Mouse (Mus musculus) ES-CJ7 (cell line): ENCODE results near the gene Gon7.
A peak's percentile ranks its signal among the peaks of the same experiment; 100 is the strongest.

ENCODE experiments used
- DNase-seq: peaks from one replicate; pipeline ENCODE4 v3.0.0; 2011; ENCODE audit warnings: low read depth, low spot score

Gene Gon7

DNA sequence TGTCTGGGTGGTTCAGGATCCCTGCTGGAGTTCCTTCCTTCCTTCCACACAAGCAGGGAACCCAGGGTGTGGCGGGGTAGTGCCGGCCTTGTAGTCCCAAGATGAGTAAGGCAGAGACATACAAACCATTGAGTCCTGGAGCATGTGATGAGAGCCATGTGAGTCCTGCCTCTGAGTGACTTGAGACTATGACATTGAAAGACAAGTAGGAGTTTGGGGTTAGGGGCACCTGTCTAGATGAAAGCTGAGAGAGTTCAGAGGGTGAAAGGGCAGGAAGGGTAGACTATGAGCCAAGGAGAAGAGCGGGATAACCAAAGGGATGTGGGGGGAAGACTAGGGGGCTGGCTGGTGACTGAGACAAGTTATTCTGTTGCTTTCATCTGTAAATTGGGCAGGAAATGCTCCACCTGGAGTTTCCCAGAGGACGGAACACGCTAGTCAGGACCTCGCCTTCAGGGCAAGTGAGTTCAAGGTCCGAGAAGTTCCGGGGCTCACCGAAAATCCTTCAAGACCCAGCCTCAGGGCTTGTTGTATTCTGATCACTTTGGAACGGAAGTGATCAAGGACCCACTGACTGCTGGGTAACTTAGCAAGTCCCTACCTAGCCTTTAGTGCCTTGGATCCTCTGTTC, 50.7 kb downstream of the Gon7 start:
- peak; percentile 97 for DNase-seq

DNA sequence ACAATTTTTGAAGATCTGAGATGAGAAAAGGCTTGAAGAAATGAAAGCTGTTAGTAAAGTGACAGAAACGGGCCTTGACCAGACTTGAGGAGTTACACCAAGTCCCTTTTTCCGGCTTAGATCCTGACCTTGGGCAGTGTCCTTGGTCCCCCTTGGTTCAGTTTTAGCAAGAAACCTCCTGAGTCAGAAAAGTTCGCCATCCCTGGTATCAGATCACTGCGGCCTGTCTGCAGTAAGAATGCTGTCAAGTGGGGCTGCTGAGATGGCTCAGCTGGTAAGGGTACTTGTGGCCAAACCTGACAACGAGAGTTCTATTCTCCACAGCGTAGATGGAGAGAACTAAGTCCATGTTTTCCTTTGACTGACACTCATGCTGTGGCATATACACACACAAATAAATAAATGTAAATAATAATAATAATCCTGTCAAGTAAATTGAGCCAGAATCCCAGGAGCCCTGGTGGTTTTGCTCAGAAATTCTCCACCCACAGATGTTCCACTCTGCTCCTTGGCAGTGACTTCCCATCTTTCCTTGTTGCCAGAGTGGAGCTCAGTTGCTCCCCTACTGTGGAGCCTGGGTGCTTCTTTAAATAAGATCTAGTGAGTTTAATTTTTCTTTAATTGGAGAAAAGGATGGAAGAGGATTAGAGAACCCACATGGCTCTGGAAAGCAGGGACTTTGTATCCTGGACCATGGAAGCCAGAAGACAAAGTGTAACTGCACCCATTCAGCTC, 51.5 kb downstream of the Gon7 start:
- peak; percentile 60 for DNase-seq

DNA sequence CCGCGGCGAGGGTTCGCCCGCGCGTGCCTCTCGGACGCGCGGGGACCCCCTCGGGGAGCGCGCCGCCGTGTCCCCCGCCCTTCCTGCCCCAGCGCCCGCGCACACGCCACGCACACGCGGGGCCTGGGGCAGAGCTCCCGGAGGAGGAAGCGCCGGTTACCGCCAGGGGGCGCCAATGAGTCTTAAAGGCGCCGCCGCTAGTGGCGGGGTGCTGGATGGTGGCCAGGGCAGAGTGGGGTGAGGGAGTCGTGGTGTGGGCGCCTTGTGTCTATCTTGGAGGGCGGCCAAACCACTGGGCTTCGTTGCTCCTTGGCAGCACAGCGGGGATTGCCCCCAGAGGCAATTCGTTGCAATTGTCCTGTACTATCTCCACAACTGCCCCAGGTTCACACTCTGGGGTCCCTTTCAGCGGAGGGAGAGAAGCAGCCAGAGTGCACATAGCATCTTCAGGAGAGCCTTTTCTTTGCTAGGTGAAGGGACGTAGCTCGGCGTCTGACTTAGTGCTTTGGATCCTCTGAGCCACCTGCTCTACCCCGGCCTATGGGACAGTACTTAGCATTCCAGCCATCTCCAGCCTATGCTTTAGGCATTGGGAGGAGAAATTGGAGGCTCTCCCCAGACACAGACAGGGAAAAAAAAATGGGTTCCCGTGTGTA, 52.3 kb downstream of the Gon7 start:
- peak; percentile 75 for DNase-seq

- DNase-seq = peak; percentile 39
Measured at GRCm38 (mm10) chr12:102704457-102705198, 53.0 kb downstream of the Gon7 start, which contains the start of gene Itpk1. TSS of gene Itpk1 (minus strand) at chr12:102704930.

- no peak for DNase-seq
Measured at GRCm38 (mm10) chr12:102703921-102704408, 53.6 kb downstream of the Gon7 start.

DNA sequence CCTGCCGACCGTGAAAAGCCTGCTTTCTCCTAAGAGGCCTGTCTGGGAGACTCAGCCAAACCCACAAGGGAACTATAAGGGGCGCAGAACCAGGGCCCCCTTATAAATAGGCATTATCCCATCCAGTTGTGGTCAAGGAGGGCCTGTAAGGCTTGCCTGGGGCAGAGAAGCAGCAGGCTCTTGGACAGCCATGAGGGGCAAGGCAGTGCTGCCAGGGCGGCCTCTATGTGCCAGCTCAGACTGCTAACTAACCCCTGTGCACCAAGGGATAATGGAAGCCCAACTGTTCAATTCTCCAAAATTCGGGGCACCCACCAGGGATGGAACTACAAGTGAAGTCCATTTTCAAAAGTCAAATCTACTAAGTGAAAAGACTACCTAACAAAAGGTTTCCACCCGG, 54.2 kb downstream of the Gon7 start:
- no peak for DNase-seq
